Mouse (Mus musculus) kidney, adult 9 months (tissue): ENCODE measurements at regions not wholly inside any gene's neighbourhood (a gene's known extent, or its start where the extent isn't known, plus 50 kb on each side); places are given as distances from the start of the nearest gene placed in this dataset.

ENCODE experiments used
- DNase-seq: peaks from one replicate; pipeline ENCODE4 v3.0.0; 2022

GRCm38 (mm10) chr2:30525295-30525694 is 51.3 kb upstream of the Ier5l start:
- DNase-seq, result no peak

- DNase-seq, result no peak
Observed at GRCm38 (mm10) chr2:30525831-30526230, 51.8 kb upstream of the Ier5l start.

DNA sequence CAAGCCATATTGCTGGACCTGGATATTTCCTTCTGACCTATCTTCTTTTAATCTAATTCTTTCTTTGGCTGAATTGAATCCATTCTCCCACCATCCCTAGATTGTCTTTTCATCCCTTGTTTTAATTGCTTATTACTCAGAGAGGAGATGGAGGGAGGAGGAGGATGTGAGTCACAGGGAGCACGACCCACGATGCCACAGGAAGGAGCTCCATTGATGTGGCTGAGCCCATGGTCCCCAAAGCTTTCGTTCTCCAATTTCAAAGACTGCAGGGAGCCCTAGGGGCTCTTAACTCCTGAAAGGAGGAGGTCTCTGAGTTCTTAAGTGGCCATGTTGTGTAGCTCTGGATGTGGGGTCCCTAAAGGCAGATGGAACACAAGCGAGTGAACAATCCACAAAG is 53.5 kb upstream of the Ier5l start:
- no peak for DNase-seq

- no peak for DNase-seq
Observed at GRCm38 (mm10) chr2:30532948-30533347, 58.9 kb upstream of the Ier5l start.

GRCm38 (mm10) chr2:30533367-30533766 is 59.3 kb upstream of the Ier5l start:
- no peak for DNase-seq

DNA sequence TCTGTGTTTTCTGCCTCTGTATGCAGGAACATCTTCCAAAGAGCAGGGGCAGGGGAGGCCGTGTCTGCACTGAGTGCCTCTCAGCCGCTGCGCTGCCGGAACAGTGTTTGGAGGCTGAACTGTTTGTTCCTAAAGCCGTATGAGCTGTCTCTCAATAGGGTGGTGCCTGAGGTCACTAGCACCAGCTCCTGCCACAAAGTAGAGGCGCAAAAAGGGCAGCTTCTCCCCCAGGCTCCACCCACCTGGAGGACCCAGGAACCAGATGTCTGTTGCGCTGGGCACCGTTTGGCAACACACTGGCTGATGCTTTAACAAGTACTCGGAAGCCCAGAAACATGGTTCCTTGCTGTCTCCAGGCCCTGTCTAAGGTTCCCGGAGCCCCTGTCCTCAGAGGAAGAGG is 60.4 kb upstream of the Cstad start:
- DNase-seq, result no peak

GRCm38 (mm10) chr2:30539305-30539704 is 55.5 kb upstream of the Cstad start:
- DNase-seq, result no peak

DNA sequence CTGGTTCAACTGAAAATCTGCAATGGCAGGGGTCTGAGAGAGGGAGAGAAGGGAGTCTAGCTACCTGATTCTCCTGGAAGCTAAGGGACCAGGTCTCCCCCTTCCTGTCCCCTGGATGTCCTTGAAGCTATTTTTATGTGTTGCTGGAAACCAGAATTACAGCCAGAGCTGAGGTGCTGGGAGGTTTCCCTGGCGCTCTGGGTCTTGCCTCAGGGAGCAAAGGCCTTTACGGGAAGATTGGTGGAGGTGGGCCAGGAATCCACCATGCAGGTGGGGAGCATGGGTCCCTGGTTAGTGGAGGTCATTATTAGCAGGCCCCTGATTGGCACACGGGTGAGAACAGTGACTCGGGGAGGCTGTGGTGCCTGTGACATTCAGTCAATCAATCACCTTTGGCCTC is 53.3 kb upstream of the Cstad start:
- peak; percentile 37 for DNase-seq

DNA sequence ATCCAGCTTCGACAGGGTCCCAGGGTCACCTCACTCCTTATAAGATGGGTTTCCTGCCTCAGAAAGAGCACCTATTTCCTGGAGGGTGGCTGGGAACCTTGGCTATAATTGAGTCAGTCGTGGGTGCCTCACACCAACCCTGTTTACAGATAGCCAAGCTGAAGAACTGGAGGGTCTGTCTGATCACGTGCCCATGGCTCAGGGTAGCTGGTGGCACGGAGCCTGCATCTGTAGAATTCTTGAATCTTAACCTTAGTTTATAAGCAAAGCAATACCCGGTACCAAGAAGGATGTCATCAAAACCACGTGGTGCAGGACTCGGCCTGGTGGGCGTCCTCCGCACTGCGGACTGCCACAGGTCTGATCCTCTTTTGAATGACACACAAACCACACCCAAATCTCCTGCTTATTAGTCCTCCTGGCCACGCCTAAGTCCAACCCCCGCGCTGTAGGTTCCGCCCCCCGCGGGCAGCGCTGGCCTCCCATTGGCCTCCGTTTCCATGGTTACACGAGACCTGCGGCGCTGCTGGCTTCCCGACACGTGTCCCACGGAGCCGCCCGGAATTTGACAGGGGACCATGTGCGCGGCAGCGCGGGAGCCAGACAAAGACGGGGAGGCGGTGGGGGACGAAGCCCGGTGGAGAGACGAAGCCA is 49.9 kb upstream of the Cstad start:
- DNase-seq, result peak; percentile 94
